Mouse (Mus musculus): ENCODE data around the gene Cabs1. TPM values are rescaled to one million over a fixed set of nuclear protein-coding genes. Genes with fewer than 3 reads are reported as not detected.

Cabs1 gene
- polyA plus RNA-seq, 1 experiment from 2014 or later: not detected

Other genes starting within 250 kb of the Cabs1 start
- not detected in 2 replicates for gene Csn1s2a, start 204.9 kb upstream of the Cabs1 start, polyA plus RNA-seq (2014; fragmentation: Nextera tagmentation; extraction: Ambion mirVana)
- gene Csn1s2b, start 171.4 kb upstream of the Cabs1 start, polyA plus RNA-seq (2014; fragmentation: Nextera tagmentation; extraction: Ambion mirVana): not detected in 2 replicates
- gene Prr27, start 153.8 kb upstream of the Cabs1 start, polyA plus RNA-seq (2014; fragmentation: Nextera tagmentation; extraction: Ambion mirVana): not detected in 2 replicates
- gene Odam, start 94.4 kb upstream of the Cabs1 start, polyA plus RNA-seq (2014; fragmentation: Nextera tagmentation; extraction: Ambion mirVana): not detected in 2 replicates
- 0.16 and 0.25 TPM in 2 replicates for gene Csn3, start 53.9 kb upstream of the Cabs1 start, polyA plus RNA-seq (2014; fragmentation: Nextera tagmentation; extraction: Ambion mirVana)
- gene 2310003L06Rik, start 10.0 kb upstream of the Cabs1 start, polyA plus RNA-seq (2014; fragmentation: Nextera tagmentation; extraction: Ambion mirVana): not detected in 2 replicates
- not detected in 2 replicates for gene Gm28434, start 9.9 kb upstream of the Cabs1 start, polyA plus RNA-seq (2014; fragmentation: Nextera tagmentation; extraction: Ambion mirVana)
- not detected in 2 replicates for gene Smr3a, start 23.1 kb downstream of the Cabs1 start, polyA plus RNA-seq (2014; fragmentation: Nextera tagmentation; extraction: Ambion mirVana)
- not detected in 2 replicates for gene Smr2, start 107.1 kb downstream of the Cabs1 start, polyA plus RNA-seq (2014; fragmentation: Nextera tagmentation; extraction: Ambion mirVana)
- not detected in 2 replicates for gene Gm11116, start 132.1 kb downstream of the Cabs1 start, polyA plus RNA-seq (2014; fragmentation: Nextera tagmentation; extraction: Ambion mirVana)
- gene Gm11115, start 174.7 kb downstream of the Cabs1 start, polyA plus RNA-seq (2014; fragmentation: Nextera tagmentation; extraction: Ambion mirVana): not detected in 2 replicates

All from liver, embryonic 11.5 days (tissue).